Mouse (Mus musculus): ENCODE data around the gene Asb3.
"Not testable (repeated sequence)": the region's sequence is repeated elsewhere in the genome, so short reads cannot be mapped to it uniquely, and the experiment has no call there.

The Asb3 gene

GRCm38 (mm10) chr11:30998704-30999103, 113.5 kb downstream of the Asb3 start:
- DNase-seq (ENCODE audit: extremely low read depth, insufficient read length, low spot score): no peak

- no peak for DNase-seq (ENCODE audit: extremely low read depth, insufficient read length, low spot score)
Measured at GRCm38 (mm10) chr11:31000028-31000427, 114.8 kb downstream of the Asb3 start.

- DNase-seq (ENCODE audit: extremely low read depth, insufficient read length, low spot score): no peak
Measured at GRCm38 (mm10) chr11:31001169-31001908, 116.1 kb downstream of the Asb3 start.

DNA sequence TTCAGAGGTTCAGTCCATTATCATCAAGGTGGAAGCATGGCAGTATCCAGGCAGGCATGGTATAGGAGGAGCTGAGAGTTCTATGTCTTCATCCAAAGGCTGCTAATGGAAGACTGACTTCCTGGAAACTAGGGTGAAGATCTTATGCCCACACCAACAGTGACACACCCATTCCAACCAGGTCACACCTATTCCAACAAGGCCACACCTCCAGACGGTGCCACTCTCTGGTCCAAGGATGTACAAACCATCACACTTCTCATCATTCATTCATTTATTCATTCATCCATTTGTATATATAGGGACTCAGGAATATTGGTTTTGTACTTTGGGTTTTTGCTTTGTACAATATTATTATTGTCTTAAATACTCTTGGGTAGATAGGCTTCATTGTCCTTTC, 124.5 kb downstream of the Asb3 start:
- DNase-seq (ENCODE audit: extremely low read depth, insufficient read length, low spot score): not testable (repeated sequence)

DNA sequence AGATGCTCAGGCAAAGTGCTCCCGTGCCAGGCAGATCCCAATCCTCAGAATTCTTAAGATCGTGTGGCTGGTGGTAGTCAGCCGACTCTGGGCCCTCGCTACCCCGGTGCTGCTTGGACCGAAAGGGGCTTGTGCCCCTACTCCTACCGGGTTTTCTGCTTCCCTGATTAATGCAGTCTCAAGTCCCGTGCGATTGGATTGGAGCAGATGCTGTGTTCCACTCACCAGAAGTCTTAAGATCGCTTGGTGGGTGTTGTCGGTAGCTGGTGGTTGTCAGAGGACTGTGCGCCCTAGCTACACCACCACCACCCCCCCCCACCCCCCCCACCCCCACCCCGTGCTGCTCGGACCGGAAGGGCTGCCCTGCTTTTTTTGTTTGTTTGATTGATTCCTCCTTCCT, 132.2 kb downstream of the Asb3 start:
- not testable (repeated sequence) for DNase-seq (ENCODE audit: extremely low read depth, insufficient read length, low spot score)

- no peak for DNase-seq (ENCODE audit: extremely low read depth, insufficient read length, low spot score)
Measured at GRCm38 (mm10) chr11:31034958-31035357, 149.7 kb downstream of the Asb3 start.

- DNase-seq (ENCODE audit: extremely low read depth, insufficient read length, low spot score): no peak
Measured at GRCm38 (mm10) chr11:31089973-31090372, 204.8 kb downstream of the Asb3 start.

DNA sequence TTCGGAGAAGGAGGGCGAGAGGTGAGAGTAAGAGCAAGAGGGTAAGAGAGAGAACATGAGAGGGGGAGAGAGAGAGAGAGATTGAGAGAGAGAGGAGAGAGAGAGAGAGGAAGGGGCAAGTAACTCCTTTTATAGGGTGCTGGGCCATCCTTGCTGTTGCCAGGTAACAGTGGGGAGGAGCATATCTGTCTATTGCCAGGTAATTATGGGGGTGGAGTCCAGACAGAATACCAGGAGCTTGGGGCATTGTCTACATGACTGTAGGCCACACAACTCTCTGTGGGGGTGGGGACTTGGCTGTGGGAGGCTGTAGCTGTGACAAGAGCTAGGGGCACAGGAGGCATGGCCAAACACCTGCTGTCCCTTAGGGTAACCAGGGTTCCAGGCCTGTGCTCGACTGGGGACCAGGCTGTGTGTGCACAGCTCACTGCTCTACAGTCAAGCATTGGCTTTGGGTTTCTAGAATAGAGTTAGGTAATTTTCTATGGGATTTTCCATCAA, 205.3 kb downstream of the Asb3 start:
- DNase-seq (ENCODE audit: extremely low read depth, insufficient read length, low spot score): no peak

DNA sequence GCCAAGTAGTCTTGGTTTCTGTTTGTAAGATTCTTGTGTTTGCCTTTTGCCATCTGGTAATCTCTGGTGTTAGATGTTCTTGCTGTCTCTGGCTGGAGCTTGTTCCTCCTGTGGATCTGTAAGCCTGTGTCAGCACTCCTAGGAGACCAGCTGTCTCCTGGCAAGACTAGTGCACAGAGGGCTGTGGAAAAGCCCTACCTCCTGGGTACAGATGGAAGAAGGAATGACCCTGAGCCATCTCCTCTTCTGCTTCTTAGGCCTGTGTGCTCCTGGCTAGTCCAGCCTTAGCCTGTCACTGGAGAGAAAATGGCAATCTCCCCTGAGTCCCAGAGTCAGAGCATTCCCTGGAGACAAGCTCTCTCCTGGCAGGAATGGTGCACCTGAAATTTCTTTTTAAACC, 214.3 kb downstream of the Asb3 start:
- not testable (repeated sequence) for DNase-seq (ENCODE audit: extremely low read depth, insufficient read length, low spot score)

GRCm38 (mm10) chr11:31102188-31102587, 217.0 kb downstream of the Asb3 start:
- DNase-seq (ENCODE audit: extremely low read depth, insufficient read length, low spot score): no peak

- no peak for DNase-seq (ENCODE audit: extremely low read depth, insufficient read length, low spot score)
Measured at GRCm38 (mm10) chr11:31105364-31105763, 220.1 kb downstream of the Asb3 start.

DNA sequence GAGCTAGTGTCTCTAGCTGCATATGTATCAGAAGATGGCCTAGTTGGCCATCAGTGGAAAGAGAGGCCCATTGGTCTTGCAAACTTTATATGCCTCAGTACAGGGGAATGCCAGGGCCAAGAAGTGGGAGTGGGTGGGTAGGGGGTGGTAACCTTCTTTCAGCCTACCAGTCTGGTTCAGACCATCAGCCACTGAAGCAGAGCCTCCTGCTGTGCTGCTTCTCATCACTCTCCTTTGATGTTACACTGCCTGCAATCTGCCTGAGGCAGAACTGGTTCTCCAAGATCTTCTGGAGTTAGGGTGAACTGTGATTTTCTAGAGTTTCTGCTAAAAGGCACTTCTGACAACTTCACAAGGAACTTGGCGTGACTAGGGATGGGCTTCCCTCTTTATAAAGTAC, 241.7 kb downstream of the Asb3 start:
- DNase-seq (ENCODE audit: extremely low read depth, insufficient read length, low spot score): not testable (repeated sequence)

GRCm38 (mm10) chr11:31133726-31134125, 248.5 kb downstream of the Asb3 start:
- DNase-seq (ENCODE audit: extremely low read depth, insufficient read length, low spot score): not testable (repeated sequence)

DNA sequence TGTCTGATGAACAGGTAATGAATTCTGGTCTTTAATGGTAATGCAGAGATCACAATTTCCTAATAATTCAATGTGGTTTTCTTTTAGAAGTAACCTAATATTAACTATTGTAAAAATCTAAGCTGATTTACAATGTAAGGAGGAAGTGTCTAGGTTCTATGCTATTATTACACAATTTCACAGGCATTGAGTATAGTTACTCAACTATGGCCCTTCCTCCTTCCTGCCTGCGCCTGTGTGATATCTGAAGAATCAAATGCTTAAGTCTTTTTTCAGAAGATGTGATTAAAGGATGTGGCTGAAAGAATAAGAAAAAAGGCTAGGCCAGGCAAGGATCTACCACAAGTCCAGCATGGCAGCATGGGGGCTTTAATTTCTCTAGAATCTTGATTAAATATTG, 249.6 kb downstream of the Asb3 start:
- not testable (repeated sequence) for DNase-seq (ENCODE audit: extremely low read depth, insufficient read length, low spot score)

DNA sequence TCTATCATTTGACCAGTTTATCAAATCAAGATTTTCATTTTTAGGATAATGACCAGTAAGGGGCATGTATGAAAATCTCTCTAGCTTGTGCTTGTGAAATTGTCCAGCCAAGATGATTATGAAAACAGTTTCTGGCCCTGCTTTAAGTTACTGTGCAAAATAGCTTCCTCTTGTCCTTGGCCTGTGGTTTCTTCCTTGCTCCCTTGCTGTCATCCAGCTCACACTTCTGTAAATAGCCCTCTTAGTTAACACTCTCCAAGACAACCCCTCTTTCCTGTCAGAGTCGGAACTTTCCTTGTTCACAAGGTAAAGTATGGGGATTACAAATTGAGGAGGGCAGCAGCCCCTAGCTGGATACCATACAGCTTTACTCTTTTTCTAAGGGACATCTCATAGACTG, 253.2 kb downstream of the Asb3 start:
- DNase-seq (ENCODE audit: extremely low read depth, insufficient read length, low spot score): not testable (repeated sequence)
